Mouse (Mus musculus) forebrain, embryonic 13.5 days (tissue): ENCODE results near the gene Cnpy1. TPM values are rescaled to one million over a fixed set of nuclear protein-coding genes. Genes with fewer than 3 reads are reported as not detected.
A peak's percentile ranks its signal among the peaks of the same experiment; 100 is the strongest.

Experiments
- ATAC-seq: fragments of 200-750 bp; cut with Nextera tagmentation; 2 replicates; pipeline ENCODE4 v1.8.0; 2017
- H3K27ac ChIP-seq: fragments of 300-500 bp; sonication (generic); 2 replicates; pipeline ENCODE4 v1.5.1; 2015; ENCODE audit warnings: inconsistent platforms, mild to moderate bottlenecking, moderate library complexity
- H3K27me3 ChIP-seq: fragments of 300-500 bp; sonication (generic); 2 replicates; pipeline ENCODE4 v1.6.1; 2015; ENCODE audit warnings: mild to moderate bottlenecking, inconsistent platforms
- H3K36me3 ChIP-seq: fragments of 300-500 bp; sonication (generic); 2 replicates; pipeline ENCODE4 v1.6.1; 2015; ENCODE audit warnings: mild to moderate bottlenecking, inconsistent platforms; ENCODE audit not compliant: poor library complexity, severe bottlenecking
- H3K4me1 ChIP-seq: fragments of 300-500 bp; sonication (generic); 2 replicates; pipeline ENCODE4 v1.6.1; 2015; ENCODE audit warnings: inconsistent platforms
- H3K4me2 ChIP-seq: fragments of 300-500 bp; sonication (generic); 2 replicates; pipeline ENCODE4 v1.6.1; 2015; ENCODE audit warnings: inconsistent platforms, mild to moderate bottlenecking, moderate library complexity
- H3K4me3 ChIP-seq: fragments of 300-500 bp; sonication (generic); 2 replicates; pipeline ENCODE4 v1.5.1; 2015; ENCODE audit warnings: mild to moderate bottlenecking, inconsistent platforms
- H3K9ac ChIP-seq: fragments of 300-500 bp; sonication (generic); 2 replicates; pipeline ENCODE4 v1.6.1; 2015; ENCODE audit warnings: mild to moderate bottlenecking, inconsistent platforms
- H3K9me3 ChIP-seq: fragments of 300-500 bp; sonication (generic); replicated peaks from 2 replicates; pipeline ENCODE4 v1.6.1; 2016; ENCODE audit warnings: inconsistent platforms
- WGBS: fragments of 180-500 bp; shearing (Covaris S2); methylation state at CpG from one replicate; pipeline ENCODE4 v1.1.7; 2015; 5-methylcytosine and 5-hydroxymethylcytosine counted together
- polyA plus RNA-seq: library from polyadenylated mRNA; unstranded; fragments of >200 nt; fragmentation: Nextera tagmentation; extraction: Ambion mirVana; gene quantifications from 2 replicates; pipeline ENCODE4 v1.2.1, GENCODE M21; 2015

Cnpy1 gene
- polyA plus RNA-seq, 1 experiment from 2014 or later: 1.7 TPM

GRCm38 (mm10) chr5:28174876-28175569, 70.6 kb downstream of the Cnpy1 start:
- Histone ChIP-seq H3K36me3 (no peaks in the 10 kb centered on the region), H3K9ac (no peak overlapping the region), H3K9me3 (no peaks in the 10 kb centered on the region), H3K4me2 (no peak overlapping the region), H3K4me3 (no peak overlapping the region; the same call in 1 of the 2 replicates), H3K4me1 (peaks cover 8% of the 10 kb centered on the region; the same call in 1 of the 2 replicates), H3K27me3 (peaks cover 96% of the 10 kb centered on the region), H3K27ac (no peak overlapping the region)
- 0 out of 2 replicates have a peak, but pooled peaks have one; percentile 19 for ATAC-seq
- under 1% methylated on average over 24 of the region's 24 CpGs for WGBS

- Histone ChIP-seq H3K9me3 (no peaks in the 10 kb centered on the region), H3K4me2 (no peak overlapping the region), H3K9ac (no peak overlapping the region), H3K36me3 (no peaks in the 10 kb centered on the region), H3K27me3 (peaks cover 96% of the 10 kb centered on the region), H3K27ac (no peak overlapping the region), H3K4me1 (peaks cover 8% of the 10 kb centered on the region; the same call in 1 of the 2 replicates), H3K4me3 (no peak overlapping the region)
- WGBS: 1% methylated on average over 9 of the region's 9 CpGs
- no peak for ATAC-seq
Measured at GRCm38 (mm10) chr5:28174086-28174485, 71.5 kb downstream of the Cnpy1 start.

GRCm38 (mm10) chr5:28173674-28174073, 71.9 kb downstream of the Cnpy1 start:
- no peak overlapping the region for H3K4me3 ChIP-seq
- no peak for ATAC-seq

GRCm38 (mm10) chr5:28172921-28173670, 72.5 kb downstream of the Cnpy1 start:
- peaks cover 8% of the 10 kb centered on the region; the same call in 1 of the 2 replicates for H3K4me1 ChIP-seq
- under 1% methylated on average over 4 of the region's 4 CpGs for WGBS
- no peaks in the 10 kb centered on the region for H3K36me3 ChIP-seq
- H3K9me3 ChIP-seq: no peaks in the 10 kb centered on the region
- peaks cover 95% of the 10 kb centered on the region for H3K27me3 ChIP-seq
- no peak overlapping the region for H3K27ac ChIP-seq
- no peak overlapping the region for H3K9ac ChIP-seq
- no peak overlapping the region for H3K4me3 ChIP-seq
- no peak for ATAC-seq
- H3K4me2 ChIP-seq: no peak overlapping the region

More at GRCm38 (mm10) chr5:28173674-28174073, 71.9 kb downstream of the Cnpy1 start:
- H3K9me3 ChIP-seq: no peaks in the 10 kb centered on the region
- no peak overlapping the region for H3K4me2 ChIP-seq
- no peak overlapping the region for H3K9ac ChIP-seq
- peaks cover 96% of the 10 kb centered on the region for H3K27me3 ChIP-seq
- H3K4me1 ChIP-seq: peaks cover 8% of the 10 kb centered on the region; the same call in 1 of the 2 replicates
- no peak overlapping the region for H3K27ac ChIP-seq
- WGBS: 5% methylated on average over 1 of the region's 1 CpGs
- H3K36me3 ChIP-seq: no peaks in the 10 kb centered on the region

GRCm38 (mm10) chr5:28172261-28172920, 73.2 kb downstream of the Cnpy1 start:
- Histone ChIP-seq H3K4me2 (no peak overlapping the region), H3K9me3 (no peaks in the 10 kb centered on the region), H3K36me3 (no peaks in the 10 kb centered on the region), H3K27me3 (peaks cover 95% of the 10 kb centered on the region), H3K4me1 (peaks cover 8% of the 10 kb centered on the region; the same call in 1 of the 2 replicates), H3K9ac (no peak overlapping the region), H3K4me3 (no peak overlapping the region), H3K27ac (no peak overlapping the region)
- under 1% methylated on average over 8 of the region's 8 CpGs for WGBS
- ATAC-seq: no peak

- Histone ChIP-seq H3K36me3 (no peaks in the 10 kb centered on the region), H3K9ac (no peak overlapping the region), H3K27me3 (peaks cover 95% of the 10 kb centered on the region), H3K27ac (no peak overlapping the region), H3K4me2 (no peak overlapping the region), H3K9me3 (no peaks in the 10 kb centered on the region), H3K4me3 (no peak overlapping the region), H3K4me1 (peaks cover 13% of the 10 kb centered on the region)
- no peak for ATAC-seq
- 4% methylated on average over 5 of the region's 5 CpGs for WGBS
Measured at GRCm38 (mm10) chr5:28171667-28172066, 73.9 kb downstream of the Cnpy1 start.

GRCm38 (mm10) chr5:28170892-28171291, 74.7 kb downstream of the Cnpy1 start:
- Histone ChIP-seq H3K27ac (no peak overlapping the region), H3K4me2 (no peak overlapping the region), H3K27me3 (peaks cover 95% of the 10 kb centered on the region), H3K9ac (no peak overlapping the region), H3K36me3 (no peaks in the 10 kb centered on the region), H3K4me3 (no peak overlapping the region; the same call in 1 of the 2 replicates), H3K4me1 (peaks cover 20% of the 10 kb centered on the region), H3K9me3 (no peaks in the 10 kb centered on the region)
- ATAC-seq: no peak
- WGBS: 0% methylated on average over 19 of the region's 19 CpGs

GRCm38 (mm10) chr5:28170081-28170480, 75.5 kb downstream of the Cnpy1 start:
- peaks cover 95% of the 10 kb centered on the region for H3K27me3 ChIP-seq

GRCm38 (mm10) chr5:28169166-28169801, 76.3 kb downstream of the Cnpy1 start:
- H3K4me1 ChIP-seq: peaks cover 17% of the 10 kb centered on the region

More at GRCm38 (mm10) chr5:28170081-28170480, 75.5 kb downstream of the Cnpy1 start:
- H3K27ac ChIP-seq: no peak overlapping the region
- H3K9ac ChIP-seq: no peak overlapping the region
- H3K36me3 ChIP-seq: no peaks in the 10 kb centered on the region
- no peak overlapping the region for H3K4me3 ChIP-seq
- peaks cover 23% of the 10 kb centered on the region for H3K4me1 ChIP-seq
- no peak for ATAC-seq
- no peaks in the 10 kb centered on the region for H3K9me3 ChIP-seq
- WGBS: 1% methylated on average over 17 of the region's 17 CpGs
- no peak overlapping the region for H3K4me2 ChIP-seq

GRCm38 (mm10) chr5:28168253-28169165, 77.1 kb downstream of the Cnpy1 start:
- H3K27ac ChIP-seq: no peak overlapping the region
- 0 out of 2 replicates have a peak overlapping the region, but pooled peaks have one; percentile 4 for H3K4me3 ChIP-seq
- no peak overlapping the region for H3K4me2 ChIP-seq
- WGBS: 2% methylated on average over 36 of the region's 36 CpGs
- H3K9ac ChIP-seq: no peak overlapping the region
- no peak for ATAC-seq
- peaks cover 95% of the 10 kb centered on the region for H3K27me3 ChIP-seq
- peaks cover 17% of the 10 kb centered on the region for H3K4me1 ChIP-seq
- no peaks in the 10 kb centered on the region for H3K36me3 ChIP-seq
- H3K9me3 ChIP-seq: no peaks in the 10 kb centered on the region

More at GRCm38 (mm10) chr5:28169166-28169801, 76.3 kb downstream of the Cnpy1 start:
- H3K4me3 ChIP-seq: no peak overlapping the region
- no peaks in the 10 kb centered on the region for H3K9me3 ChIP-seq
- peaks cover 95% of the 10 kb centered on the region for H3K27me3 ChIP-seq
- ATAC-seq: no peak
- no peaks in the 10 kb centered on the region for H3K36me3 ChIP-seq
- no peak overlapping the region for H3K4me2 ChIP-seq
- no peak overlapping the region for H3K9ac ChIP-seq
- no peak overlapping the region for H3K27ac ChIP-seq
- 1% methylated on average over 5 of the region's 5 CpGs for WGBS
